Mouse (Mus musculus): ENCODE data around the gene Mtus2. TPM values are rescaled to one million over a fixed set of nuclear protein-coding genes. Genes with fewer than 3 reads are reported as not detected.
"Not testable (repeated sequence)": the region's sequence is repeated elsewhere in the genome, so short reads cannot be mapped to it uniquely, and the experiment has no call there.

Gene Mtus2
- polyA plus RNA-seq, 1 experiment from 2014 or later, result 11.0 TPM

DNA sequence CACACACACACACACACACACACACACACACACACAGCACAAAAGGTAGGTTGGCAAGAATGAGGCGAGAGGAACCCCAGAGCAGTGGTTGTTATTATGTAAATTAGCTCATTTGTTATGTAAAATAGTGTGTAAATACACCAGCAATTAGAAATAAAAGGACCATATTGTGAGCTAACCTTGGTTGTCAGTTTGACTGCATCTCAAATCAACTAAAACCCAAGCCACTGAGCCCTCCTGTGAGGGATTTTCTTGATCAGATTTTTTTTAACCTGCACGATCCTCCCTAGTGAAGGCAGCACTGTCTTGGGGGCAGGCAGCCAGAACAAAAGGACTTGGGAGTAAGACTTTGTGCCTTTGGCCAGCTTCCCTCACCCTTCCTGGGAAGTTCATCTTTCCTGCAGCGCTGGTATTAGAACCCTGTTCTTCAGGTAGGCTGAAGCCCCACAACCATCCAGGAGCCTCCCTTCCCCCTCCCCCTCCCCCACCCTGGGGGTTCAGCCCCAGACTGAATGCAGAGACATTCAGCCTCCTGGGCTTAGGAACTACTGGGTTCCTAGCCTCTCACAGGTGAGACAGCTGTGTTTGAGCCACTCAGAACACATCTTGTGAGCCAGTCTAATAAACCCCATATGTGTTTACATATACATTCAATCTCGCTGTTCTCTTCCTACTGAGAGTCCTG is 218.8 kb downstream of the Mtus2 start:
- H3K4me1 ChIP-seq, result no peaks in the 10 kb centered on the region
- H3K27me3 ChIP-seq, result no peaks in the 10 kb centered on the region
- ATAC-seq (ENCODE audit: insufficient number of reproducible peaks, insufficient read depth, low FRiP score, low TSS enrichment), result no peak
- no peak overlapping the region for H3K27ac ChIP-seq
- no peak overlapping the region for H3K4me2 ChIP-seq (replicated peaks)
- H3K9me3 ChIP-seq, result no peaks in the 10 kb centered on the region
- H3K9ac ChIP-seq, result no peak overlapping the region
- no peak overlapping the region for H3K4me3 ChIP-seq
- no peaks in the 10 kb centered on the region for H3K36me3 ChIP-seq
- 38% methylated on average over 4 of the region's 4 CpGs for WGBS

DNA sequence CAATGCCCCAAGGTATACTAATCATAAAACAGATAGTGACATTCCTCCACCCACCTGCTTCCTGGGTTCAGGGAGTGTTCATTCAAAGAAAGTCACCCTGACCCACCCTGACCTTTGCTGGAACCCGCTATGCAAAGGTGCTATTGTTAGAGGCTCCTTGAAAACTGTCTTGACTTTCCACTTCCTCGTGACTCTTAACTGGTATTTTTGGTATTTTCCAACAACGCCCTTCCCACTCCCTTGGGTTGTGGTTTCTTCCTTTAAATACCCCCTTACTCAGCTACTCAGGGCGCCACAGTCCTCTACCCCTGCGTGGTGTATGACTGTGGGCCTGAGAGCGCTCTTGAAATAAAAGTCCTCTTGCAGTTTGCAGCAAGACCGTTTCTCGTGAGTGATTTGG is 219.4 kb downstream of the Mtus2 start:
- not testable (repeated sequence) for H3K27ac ChIP-seq; H3K4me3 ChIP-seq; ATAC-seq (ENCODE audit: insufficient number of reproducible peaks, insufficient read depth, low FRiP score, low TSS enrichment); H3K4me1 ChIP-seq; H3K4me2 ChIP-seq (replicated peaks); H3K9ac ChIP-seq; H3K27me3 ChIP-seq; H3K36me3 ChIP-seq; H3K9me3 ChIP-seq
- 80% methylated on average over 8 of the region's 8 CpGs for WGBS

DNA sequence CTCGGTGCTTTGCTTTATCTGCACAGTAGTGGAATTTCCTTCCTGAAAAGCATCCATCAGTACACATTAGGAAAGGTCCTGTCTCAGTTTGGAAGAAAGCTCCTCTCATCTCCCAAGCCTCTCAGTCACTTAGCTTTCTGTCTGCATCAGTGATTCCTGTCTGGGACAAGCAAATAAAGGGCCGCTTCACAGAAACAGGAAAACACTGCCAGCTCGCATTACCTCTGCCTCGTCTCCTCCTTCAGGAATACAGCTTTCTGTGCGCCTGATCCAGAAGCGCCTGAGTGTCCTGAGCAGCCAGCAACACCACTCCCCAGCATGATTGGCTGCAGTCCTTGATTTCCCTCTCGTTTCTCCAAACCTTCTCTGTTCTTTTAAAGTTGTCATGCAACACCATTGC is 222.1 kb downstream of the Mtus2 start:
- H3K27ac ChIP-seq, result no peak overlapping the region
- no peaks in the 10 kb centered on the region for H3K4me1 ChIP-seq
- no peak for ATAC-seq (ENCODE audit: insufficient number of reproducible peaks, insufficient read depth, low FRiP score, low TSS enrichment)
- H3K4me3 ChIP-seq, result no peak overlapping the region
- H3K9me3 ChIP-seq, result no peaks in the 10 kb centered on the region
- H3K9ac ChIP-seq, result no peak overlapping the region
- no peaks in the 10 kb centered on the region for H3K36me3 ChIP-seq
- H3K27me3 ChIP-seq, result no peaks in the 10 kb centered on the region
- no peak overlapping the region for H3K4me2 ChIP-seq (replicated peaks)
- WGBS, result 52% methylated on average over 7 of the region's 7 CpGs

GRCm38 (mm10) chr5:148180590-148181307 is 223.6 kb downstream of the Mtus2 start:
- no peak overlapping the region for H3K27ac ChIP-seq
- H3K36me3 ChIP-seq, result no peaks in the 10 kb centered on the region
- WGBS, result 27% methylated on average over 13 of the region's 13 CpGs
- no peaks in the 10 kb centered on the region for H3K4me1 ChIP-seq
- 0 out of 2 replicates have a peak, but pooled peaks cover 1% of the 10 kb centered on the region for H3K9me3 ChIP-seq
- no peak overlapping the region for H3K4me2 ChIP-seq (replicated peaks)
- no peak for ATAC-seq (ENCODE audit: insufficient number of reproducible peaks, insufficient read depth, low FRiP score, low TSS enrichment)
- H3K9ac ChIP-seq, result no peak overlapping the region
- H3K4me3 ChIP-seq, result no peak overlapping the region
- H3K27me3 ChIP-seq, result no peaks in the 10 kb centered on the region

DNA sequence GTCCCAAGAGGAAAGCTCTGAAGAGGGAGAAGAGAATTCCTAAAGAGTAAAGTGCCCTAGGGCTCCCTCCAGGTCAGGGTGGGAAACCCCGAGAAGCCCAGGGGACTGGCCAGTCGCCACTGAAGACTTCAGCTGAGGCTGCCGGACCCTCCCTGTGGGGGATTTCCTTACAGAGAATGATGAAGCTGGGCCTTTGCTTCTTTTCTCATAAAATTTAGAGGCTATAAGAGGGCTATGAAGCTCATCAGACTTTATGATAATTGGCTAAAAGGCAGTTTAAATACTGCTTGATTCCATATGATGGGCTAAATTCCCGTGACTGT is 224.1 kb downstream of the Mtus2 start:
- Histone ChIP-seq H3K4me3 (no peak overlapping the region), H3K36me3 (no peaks in the 10 kb centered on the region), H3K4me1 (no peaks in the 10 kb centered on the region), H3K9me3 (0 out of 2 replicates have a peak, but pooled peaks cover 4% of the 10 kb centered on the region), H3K27me3 (no peaks in the 10 kb centered on the region), H3K9ac (no peak overlapping the region), H3K27ac (no peak overlapping the region), H3K4me2 (replicated peaks) (no peak overlapping the region)
- WGBS, result 32% methylated on average over 4 of the region's 4 CpGs
- ATAC-seq (ENCODE audit: insufficient number of reproducible peaks, insufficient read depth, low FRiP score, low TSS enrichment), result no peak

DNA sequence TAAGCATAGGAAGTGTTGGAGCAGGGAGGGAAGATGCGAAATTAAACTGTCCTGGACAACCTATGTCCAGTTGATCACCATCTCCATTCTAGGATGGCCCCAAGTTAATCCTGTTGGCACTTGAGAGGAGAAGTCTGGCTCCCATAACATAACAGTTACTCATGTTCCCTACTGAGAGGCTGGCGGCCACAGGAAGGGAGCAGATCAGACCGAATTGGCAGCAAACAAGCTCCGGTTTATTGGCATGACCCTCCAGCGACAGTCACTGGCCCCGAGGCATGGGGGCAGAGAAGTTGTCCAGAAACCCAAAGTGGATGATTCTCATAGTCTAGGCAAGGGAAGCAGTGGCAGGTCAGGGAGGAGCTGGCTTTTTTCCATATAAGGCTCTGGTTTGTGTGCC is 224.8 kb downstream of the Mtus2 start:
- 0 out of 2 replicates have a peak, but pooled peaks cover 4% of the 10 kb centered on the region for H3K9me3 ChIP-seq
- no peak overlapping the region for H3K27ac ChIP-seq
- WGBS, result 60% methylated on average over 6 of the region's 6 CpGs
- no peaks in the 10 kb centered on the region for H3K36me3 ChIP-seq
- no peak for ATAC-seq (ENCODE audit: insufficient number of reproducible peaks, insufficient read depth, low FRiP score, low TSS enrichment)
- no peak overlapping the region for H3K9ac ChIP-seq
- no peaks in the 10 kb centered on the region for H3K4me1 ChIP-seq
- no peak overlapping the region for H3K4me2 ChIP-seq (replicated peaks)
- H3K27me3 ChIP-seq, result no peaks in the 10 kb centered on the region
- H3K4me3 ChIP-seq, result no peak overlapping the region

GRCm38 (mm10) chr5:148185898-148186297 is 228.8 kb downstream of the Mtus2 start:
- H3K27me3 ChIP-seq, result no peaks in the 10 kb centered on the region
- 68% methylated on average over 1 of the region's 1 CpGs for WGBS
- 0 out of 2 replicates have a peak, but pooled peaks cover 4% of the 10 kb centered on the region for H3K9me3 ChIP-seq
- ATAC-seq (ENCODE audit: insufficient number of reproducible peaks, insufficient read depth, low FRiP score, low TSS enrichment), result no peak
- H3K4me3 ChIP-seq, result no peak overlapping the region
- H3K4me2 ChIP-seq (replicated peaks), result no peak overlapping the region
- H3K36me3 ChIP-seq, result no peaks in the 10 kb centered on the region
- H3K27ac ChIP-seq, result no peak overlapping the region
- no peak overlapping the region for H3K9ac ChIP-seq
- H3K4me1 ChIP-seq, result no peaks in the 10 kb centered on the region

- H3K4me1 ChIP-seq, result no peaks in the 10 kb centered on the region
- no peaks in the 10 kb centered on the region for H3K27me3 ChIP-seq
- H3K4me3 ChIP-seq, result no peak overlapping the region
- H3K36me3 ChIP-seq, result no peaks in the 10 kb centered on the region
- H3K9me3 ChIP-seq, result no peaks in the 10 kb centered on the region
- 30% methylated on average over 4 of the region's 4 CpGs for WGBS
- no peak overlapping the region for H3K4me2 ChIP-seq (replicated peaks)
- ATAC-seq (ENCODE audit: insufficient number of reproducible peaks, insufficient read depth, low FRiP score, low TSS enrichment), result peak; percentile 87
- no peak overlapping the region for H3K27ac ChIP-seq
- no peak overlapping the region for H3K9ac ChIP-seq
Measured at GRCm38 (mm10) chr5:148191416-148191815, 234.3 kb downstream of the Mtus2 start.

GRCm38 (mm10) chr5:148211831-148212230 is 254.7 kb downstream of the Mtus2 start:
- WGBS, result 95% methylated on average over 4 of the region's 4 CpGs
- no peak for ATAC-seq (ENCODE audit: insufficient number of reproducible peaks, insufficient read depth, low FRiP score, low TSS enrichment)
- Histone ChIP-seq H3K9ac (no peak overlapping the region), H3K9me3 (no peaks in the 10 kb centered on the region), H3K4me2 (replicated peaks) (no peak overlapping the region), H3K27ac (no peak overlapping the region), H3K4me3 (no peak overlapping the region), H3K36me3 (no peaks in the 10 kb centered on the region), H3K27me3 (no peaks in the 10 kb centered on the region), H3K4me1 (no peaks in the 10 kb centered on the region)

DNA sequence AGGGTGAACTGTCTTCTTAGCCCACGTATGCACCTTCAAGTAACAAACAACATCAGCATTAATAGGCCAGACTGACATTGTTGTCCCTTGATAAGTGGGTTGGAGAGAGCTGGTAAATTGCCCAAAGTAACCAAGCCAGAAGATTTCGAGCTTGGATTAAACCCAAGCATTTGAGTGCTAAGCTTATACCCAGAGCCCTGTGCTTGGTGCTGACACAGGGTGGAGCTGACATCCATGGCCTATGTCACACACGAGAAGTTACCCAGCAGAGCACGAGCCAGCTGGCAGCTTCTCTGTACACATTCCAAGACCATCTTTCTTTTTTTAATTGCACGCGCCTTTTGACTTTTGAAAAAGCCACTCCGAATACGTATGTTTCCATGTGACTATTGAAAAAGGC is 259.7 kb downstream of the Mtus2 start:
- Histone ChIP-seq H3K9me3 (no peaks in the 10 kb centered on the region), H3K36me3 (no peaks in the 10 kb centered on the region), H3K4me3 (no peak overlapping the region), H3K27ac (no peak overlapping the region), H3K4me2 (replicated peaks) (no peak overlapping the region), H3K4me1 (no peaks in the 10 kb centered on the region), H3K9ac (no peak overlapping the region), H3K27me3 (no peaks in the 10 kb centered on the region)
- no peak for ATAC-seq (ENCODE audit: insufficient number of reproducible peaks, insufficient read depth, low FRiP score, low TSS enrichment)
- WGBS, result 91% methylated on average over 8 of the region's 8 CpGs

GRCm38 (mm10) chr5:148222898-148223297 is 265.8 kb downstream of the Mtus2 start:
- H3K9ac ChIP-seq, result no peak overlapping the region
- H3K4me1 ChIP-seq, result no peaks in the 10 kb centered on the region
- ATAC-seq (ENCODE audit: insufficient number of reproducible peaks, insufficient read depth, low FRiP score, low TSS enrichment), result no peak
- no peak overlapping the region for H3K4me3 ChIP-seq
- no peaks in the 10 kb centered on the region for H3K36me3 ChIP-seq
- H3K27ac ChIP-seq, result no peak overlapping the region
- 91% methylated on average over 5 of the region's 5 CpGs for WGBS
- H3K9me3 ChIP-seq, result no peaks in the 10 kb centered on the region
- H3K27me3 ChIP-seq, result no peaks in the 10 kb centered on the region
- no peak overlapping the region for H3K4me2 ChIP-seq (replicated peaks)

DNA sequence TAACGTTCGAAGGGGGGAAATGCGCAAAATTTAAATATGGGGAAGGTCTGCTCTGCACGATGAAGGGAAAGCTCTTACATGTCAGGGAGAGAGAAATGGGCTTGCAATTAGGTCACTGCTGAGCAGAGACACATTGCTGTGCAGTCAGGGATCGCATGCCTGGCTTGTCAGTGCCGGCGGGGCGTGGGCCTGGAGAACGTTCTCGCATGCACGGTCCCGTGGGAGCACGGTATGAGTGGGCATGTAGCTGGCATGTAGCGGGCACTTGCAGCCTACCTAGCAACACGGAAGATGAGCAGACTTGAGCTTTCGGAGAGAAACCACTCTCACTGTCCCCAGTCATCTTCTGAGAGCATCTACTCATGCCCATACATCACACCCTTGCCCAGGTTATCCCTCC is 266.9 kb downstream of the Mtus2 start:
- H3K9ac ChIP-seq, result no peak overlapping the region
- H3K9me3 ChIP-seq, result no peaks in the 10 kb centered on the region
- H3K36me3 ChIP-seq, result no peaks in the 10 kb centered on the region
- no peak overlapping the region for H3K4me3 ChIP-seq
- H3K4me1 ChIP-seq, result no peaks in the 10 kb centered on the region
- 88% methylated on average over 16 of the region's 16 CpGs for WGBS
- H3K27ac ChIP-seq, result no peak overlapping the region
- no peaks in the 10 kb centered on the region for H3K27me3 ChIP-seq
- no peak for ATAC-seq (ENCODE audit: insufficient number of reproducible peaks, insufficient read depth, low FRiP score, low TSS enrichment)
- no peak overlapping the region for H3K4me2 ChIP-seq (replicated peaks)

Measured in embryonic facial prominence, embryonic 12.5 days (tissue).